ENCODE assay signal across 16 mouse cellular contexts in the genomic region with DNA sequence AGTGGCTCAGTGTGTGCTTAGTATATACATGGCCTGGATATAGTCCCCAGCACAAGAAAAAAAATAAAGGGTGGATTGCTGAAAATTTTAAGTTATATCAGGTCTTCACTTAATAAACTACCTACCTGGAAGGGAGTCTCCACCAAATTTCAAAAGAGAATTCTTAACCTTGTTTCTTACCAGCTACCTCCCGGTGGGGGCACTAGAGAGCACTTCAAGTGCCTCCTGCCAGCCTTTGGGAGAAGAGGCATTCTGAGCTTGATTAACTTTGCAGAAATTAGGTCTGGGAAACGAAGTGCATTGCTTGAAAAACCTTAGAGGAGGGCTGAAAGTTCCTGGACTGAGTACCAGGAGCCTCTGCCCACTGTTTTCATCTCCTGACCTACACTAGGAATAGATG. TPM values are rescaled to one million over a fixed set of nuclear protein-coding genes. Genes with fewer than 3 reads are reported as not detected.
A peak's percentile ranks its signal among the peaks of the same experiment; 100 is the strongest.
DNase-seq lines count a peak whose midpoint lies in the region; ATAC-seq and TF ChIP-seq lines count a peak whose summit lies in the region.
"Had no signal": no experiment of that assay in that cellular context is flagged by ENCODE, and none has a peak within 500 bp of the region (broad histone marks: within the 10 kb centered on the region; RNA-seq: fewer than 3 reads in every experiment).

No protein-coding gene starts in this region.

- WGBS in heart, embryonic 11.5 days (ENCODE audit: insufficient replicate concordance): 10% methylated on average over 2 of the region's 2 CpGs
- WGBS in liver, postnatal 0 days (ENCODE audit: insufficient replicate concordance): 14% methylated on average over 2 of the region's 2 CpGs

- DNase-seq in heart, postnatal 4 days: peak; percentile 8
- DNase-seq in liver, postnatal 0 days: no peak
- DNase-seq in liver (no peak), R1 (ENCODE audit: low read depth, low spot score) (peak; percentile 32)
- peak; percentile 43 for DNase-seq in retina, embryonic 14.5 days (ENCODE audit: low spot score)
- DNase-seq in cerebellum, adult 8-10 months: no peak
- DNase-seq: gastrocnemius, postnatal 10 days; kidney, adult 9 months; thymus, postnatal 4 days had no signal

- no peak for TF ChIP-seq EP300 in liver, postnatal 0 days (IDR thresholded peaks at IDR 0.05; ENCODE audit: low read depth)

- H3K4me3 ChIP-seq in heart, embryonic 11.5 days (ENCODE audit: low read depth, low read length): no peak overlapping the region
- no peak overlapping the region for H3K4me3 ChIP-seq in liver, postnatal 0 days (ENCODE audit: low read depth, low read length)

- H3K36me3 ChIP-seq in heart, embryonic 11.5 days (ENCODE audit: control insufficient read depth, insufficient read depth, low read length): no peaks in the 10 kb centered on the region
- no peaks in the 10 kb centered on the region for H3K36me3 ChIP-seq in liver, postnatal 0 days (replicated peaks; ENCODE audit: insufficient read depth, low read length)

- H3K9ac ChIP-seq in heart, embryonic 11.5 days (ENCODE audit: low read depth, low read length): no peak overlapping the region
- H3K9ac ChIP-seq in liver, postnatal 0 days (replicated peaks): no peak overlapping the region
- H3K9ac ChIP-seq: liver, embryonic 14.5 days had no signal

- H3K27ac ChIP-seq in heart, embryonic 11.5 days (ENCODE audit: low read depth, low read length): no peak overlapping the region
- no peak overlapping the region for H3K27ac ChIP-seq in liver, postnatal 0 days (ENCODE audit: low read depth)
- H3K27ac ChIP-seq: liver, embryonic 14.5 days had no signal

- H3K27me3 ChIP-seq in heart, embryonic 11.5 days (ENCODE audit: control insufficient read depth, insufficient read depth, low read length): no peaks in the 10 kb centered on the region
- H3K27me3 ChIP-seq in liver, postnatal 0 days (ENCODE audit: insufficient read depth, low read length): no peaks in the 10 kb centered on the region

- no peaks in the 10 kb centered on the region for H3K4me1 ChIP-seq in heart, embryonic 11.5 days (ENCODE audit: control insufficient read depth, insufficient read depth, low read length)
- H3K4me1 ChIP-seq in liver, postnatal 0 days (ENCODE audit: insufficient read depth): no peaks in the 10 kb centered on the region

- peak; percentile 29; the same call in 1 of the 2 replicates for TF ChIP-seq CTCF in liver, postnatal 0 days (IDR thresholded peaks at IDR 0.05; ENCODE audit: low read depth)

- no peak overlapping the region for H3K4me2 ChIP-seq in heart, embryonic 11.5 days
- no peak overlapping the region for H3K4me2 ChIP-seq in liver, postnatal 0 days (ENCODE audit: low read depth, low read length)

- H3K9me3 ChIP-seq in heart, embryonic 11.5 days (replicated peaks; ENCODE audit: control insufficient read depth, low read length): no peaks in the 10 kb centered on the region
- H3K9me3 ChIP-seq in liver, postnatal 0 days (ENCODE audit: low read length): no peaks in the 10 kb centered on the region

- no peak for ATAC-seq in heart, embryonic 11.5 days (replicated peaks; ENCODE audit: insufficient number of reproducible peaks, low FRiP score, low TSS enrichment)
- ATAC-seq in liver, postnatal 0 days: no peak

RNA-seq across cellular contexts. Expression of a gene that starts 19.5 kb away (rescaled TPM):
- not detected for total RNA-seq in heart, postnatal 4 days (2021)
- polyA plus RNA-seq in heart, embryonic 11.5 days (2014; fragmentation: Nextera tagmentation; extraction: Ambion mirVana): 0.37 and 0.55 TPM in 2 replicates
- 0.04 TPM in 1 of 2 replicates, not detected in the other for polyA plus RNA-seq in liver, postnatal 0 days (2015; fragmentation: Nextera tagmentation; extraction: Ambion mirVana)
- total RNA-seq: adrenal gland, postnatal 36 days; heart, postnatal 25 days; megakaryocyte-erythroid progenitor cell, adult 5-6 weeks; MEL had no signal
- polyA plus RNA-seq: liver, embryonic 14.5 days; stomach, embryonic 14.5 days had no signal

Comparison
In these comparisons a context has a peak if more than half of its experiments do, and no peak if none do; other contexts are left out.
1. DNase-seq: peak in heart, postnatal 4 days (single experiment), R1 (single experiment) and retina, embryonic 14.5 days (single experiment); none in liver, postnatal 0 days (single experiment), liver (single experiment) and cerebellum, adult 8-10 months (single experiment).